Mouse (Mus musculus) mesoderm, embryonic 11.5 days (tissue): ENCODE results near the gene Mlana.

ENCODE experiments used
- DNase-seq: peaks from one replicate; pipeline ENCODE4 v3.0.0-alpha.2; 2012; ENCODE audit warnings: low read depth, low spot score

The Mlana gene

DNA sequence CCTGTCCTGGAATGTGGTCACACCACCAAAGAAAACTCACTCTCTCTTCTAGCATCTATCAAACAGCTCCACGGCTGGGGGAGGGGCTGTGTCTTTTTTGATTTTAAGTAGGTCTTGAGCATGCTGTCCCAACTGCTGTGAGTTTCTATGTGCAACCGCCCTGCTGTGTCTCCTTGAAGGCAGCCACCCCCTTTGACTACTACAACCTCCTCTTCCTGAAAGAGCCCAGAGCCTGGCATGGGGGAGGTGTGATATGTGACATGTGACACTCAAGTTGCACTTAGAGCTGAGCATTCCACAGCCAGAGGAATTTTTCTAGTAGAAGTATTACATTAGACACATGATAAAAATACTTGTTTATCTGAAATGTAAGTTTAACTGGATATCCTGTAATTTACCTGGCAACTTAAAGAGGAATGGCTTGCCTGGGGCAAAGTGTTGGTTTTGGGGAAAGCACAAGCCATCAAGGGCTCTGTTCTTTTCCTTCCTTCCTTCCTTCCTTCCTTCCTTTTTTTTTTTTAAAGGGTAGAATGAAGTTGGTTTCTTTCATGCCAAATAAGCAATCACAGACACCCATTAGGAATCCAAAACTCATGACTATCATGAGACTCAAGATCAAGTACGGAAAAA lies at the start of gene Mlana:
TSS of gene Mlana (plus strand) at position 580 of the 630 bp plus-strand sequence.
- no peak for DNase-seq

DNA sequence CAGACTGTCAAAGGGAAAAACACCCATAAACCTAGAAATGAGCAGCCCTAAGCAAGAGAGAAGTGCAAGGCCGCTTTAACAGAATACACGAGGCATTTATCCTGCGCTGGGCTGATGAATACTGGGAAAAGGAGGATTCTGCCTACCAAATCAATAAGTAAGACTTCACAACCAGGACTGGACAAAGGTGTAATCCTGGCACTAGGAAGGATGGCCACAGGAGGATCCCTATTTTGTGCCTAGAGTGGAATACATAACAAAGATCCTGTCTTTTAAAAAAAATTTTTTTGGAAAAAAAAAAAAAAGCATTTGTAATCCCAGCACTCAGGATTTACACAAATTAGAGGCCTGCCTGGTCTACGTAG lies 49.1 kb upstream of the Mlana start:
- DNase-seq: no peak

GRCm38 (mm10) chr19:29649683-29650082 lies 47.9 kb upstream of the Mlana start:
- no peak for DNase-seq

DNA sequence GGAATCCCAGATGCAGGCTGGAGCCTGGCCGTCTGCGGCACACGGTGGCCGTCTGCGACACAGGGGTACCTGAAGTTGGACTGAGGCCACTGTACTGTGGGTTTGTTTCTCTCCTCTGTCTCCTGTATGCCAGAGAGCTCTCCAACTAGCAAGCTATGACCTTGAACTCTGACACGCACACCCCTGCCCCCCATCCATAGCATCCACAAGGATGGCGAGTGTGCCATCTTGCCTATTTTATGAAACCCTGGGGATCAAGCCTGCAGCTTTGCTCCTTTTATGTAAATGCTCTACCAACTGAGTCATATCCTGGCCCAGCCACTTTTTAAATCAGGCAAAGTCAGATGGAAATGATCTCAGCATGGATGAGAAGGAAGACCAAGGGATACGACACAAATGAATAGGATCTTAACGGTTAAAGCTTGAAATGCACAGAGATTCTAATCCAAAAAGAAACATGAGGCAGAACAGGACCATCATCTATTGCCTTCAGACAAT lies 43.8 kb upstream of the Mlana start:
- DNase-seq: no peak

DNA sequence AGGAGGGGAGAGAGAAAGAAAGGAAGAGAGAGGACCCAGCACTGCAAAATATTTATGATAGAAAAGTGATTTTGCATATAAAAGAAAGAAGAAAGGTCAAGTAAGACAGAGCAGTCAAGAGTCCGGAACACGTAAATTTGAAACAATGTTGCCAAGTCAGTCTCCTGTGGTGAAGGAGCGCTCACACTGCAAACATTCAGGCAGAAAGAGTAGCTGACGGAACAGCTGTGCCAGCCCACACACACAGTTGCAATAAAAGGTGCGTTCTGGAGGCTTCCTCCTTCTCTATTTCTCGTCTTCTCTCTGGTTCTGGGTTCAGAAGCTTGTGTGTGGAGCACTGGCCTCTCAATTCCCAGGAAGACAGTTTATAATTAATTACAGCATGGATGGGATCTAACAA lies 42.5 kb upstream of the Mlana start:
- no peak for DNase-seq

- DNase-seq: no peak
These were observed 41.6 kb upstream of the Mlana start for GRCm38 (mm10) chr19:29656029-29656428.

- no peak for DNase-seq
These were observed 41.0 kb upstream of the Mlana start for GRCm38 (mm10) chr19:29656620-29657019.

GRCm38 (mm10) chr19:29657033-29657432 lies 40.6 kb upstream of the Mlana start:
- DNase-seq: no peak

DNA sequence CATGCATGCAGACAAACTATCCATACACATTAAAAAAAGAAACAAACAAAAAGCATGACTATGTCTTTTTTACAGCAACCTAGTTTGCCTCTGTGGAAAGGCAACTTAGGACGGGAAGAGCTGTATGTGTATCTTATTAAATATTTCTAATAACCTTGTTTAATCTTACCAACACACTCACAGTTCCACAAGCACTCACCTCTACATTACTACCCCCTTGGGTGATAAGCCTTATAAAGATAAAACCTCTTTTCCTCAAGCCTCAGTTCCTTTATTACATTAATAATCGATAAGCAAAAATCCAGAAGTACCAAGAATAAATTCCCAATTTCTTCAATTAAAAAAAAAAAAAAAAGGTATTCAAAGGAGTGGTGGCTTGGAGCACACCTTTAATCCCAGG lies 40.1 kb upstream of the Mlana start:
- DNase-seq: no peak

DNA sequence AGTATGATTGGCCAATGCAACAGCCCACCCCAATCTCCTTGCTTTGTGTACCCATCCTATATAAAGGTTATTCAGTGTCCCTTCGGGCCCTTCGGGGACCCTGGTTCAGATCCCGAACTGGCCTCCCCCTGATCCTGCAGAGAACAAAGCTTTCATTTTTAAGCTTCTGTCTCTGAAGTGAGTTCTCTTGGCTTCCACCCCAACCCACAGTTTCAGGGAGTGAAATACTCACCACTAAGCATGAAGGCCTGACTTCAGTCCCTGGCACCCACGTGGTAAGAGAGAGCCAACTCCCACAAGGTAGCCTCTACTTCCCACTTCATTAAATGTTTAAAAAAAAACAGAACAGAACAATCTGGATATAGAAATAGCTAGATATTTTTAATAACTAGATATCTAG lies 38.8 kb upstream of the Mlana start:
- no peak for DNase-seq

GRCm38 (mm10) chr19:29659705-29660104 lies 37.9 kb upstream of the Mlana start:
- DNase-seq: no peak

- DNase-seq: no peak
These were observed 36.5 kb upstream of the Mlana start for GRCm38 (mm10) chr19:29660835-29661764.

- no peak for DNase-seq
These were observed 35.5 kb upstream of the Mlana start for GRCm38 (mm10) chr19:29661974-29662580.

DNA sequence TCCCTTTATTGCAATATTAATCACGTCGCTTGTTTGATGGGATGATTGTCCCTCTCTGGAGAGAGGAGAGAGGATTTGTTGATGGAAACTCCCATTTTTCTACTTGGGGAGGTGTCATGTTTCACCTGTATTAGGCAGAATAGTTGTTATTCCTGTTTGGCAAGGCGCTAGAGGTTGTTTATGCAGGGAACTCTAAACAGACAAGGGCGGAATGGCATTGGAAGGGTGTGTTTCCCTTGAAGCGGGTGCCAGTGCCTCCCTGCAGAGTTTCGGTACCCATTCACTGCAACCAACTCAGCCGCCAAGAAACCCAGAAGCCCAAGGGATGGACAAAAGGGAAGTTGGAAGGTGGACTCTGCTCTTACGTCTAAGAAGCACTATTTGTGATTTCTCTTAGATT lies 33.8 kb upstream of the Mlana start:
- DNase-seq: no peak

- no peak for DNase-seq
These were observed 32.7 kb upstream of the Mlana start for GRCm38 (mm10) chr19:29664934-29665333.

- DNase-seq: no peak
These were observed 31.5 kb upstream of the Mlana start for GRCm38 (mm10) chr19:29666164-29666563.

DNA sequence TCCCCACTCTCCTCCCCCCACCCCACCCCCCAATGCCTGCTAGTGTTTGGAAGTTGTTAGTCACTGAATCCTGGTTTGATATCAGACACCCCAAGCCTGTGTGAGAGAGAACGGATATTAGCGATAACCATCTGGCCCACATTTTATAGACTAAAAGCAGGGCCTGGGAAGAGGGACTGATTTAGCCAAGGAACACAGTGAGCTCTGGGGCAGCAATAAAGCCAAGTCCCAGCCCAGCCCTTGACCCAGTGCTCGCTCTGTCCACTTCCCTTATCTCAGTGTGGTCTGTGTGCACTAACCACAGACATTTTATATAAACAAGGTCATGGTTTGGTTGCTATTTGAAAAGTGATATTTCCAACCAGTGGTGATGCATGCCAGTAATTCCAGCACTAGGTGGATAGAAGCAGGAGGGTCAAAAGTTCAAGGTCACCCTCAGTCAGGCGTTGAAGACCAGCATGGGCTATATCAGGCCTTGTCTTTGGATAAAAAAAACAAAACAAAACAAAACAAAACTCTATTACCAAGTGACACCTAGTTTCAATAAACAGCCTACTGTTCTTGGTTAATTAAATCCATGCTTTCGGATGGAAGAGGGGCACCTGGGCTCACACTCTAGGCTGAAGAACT lies 30.5 kb upstream of the Mlana start:
- no peak for DNase-seq

DNA sequence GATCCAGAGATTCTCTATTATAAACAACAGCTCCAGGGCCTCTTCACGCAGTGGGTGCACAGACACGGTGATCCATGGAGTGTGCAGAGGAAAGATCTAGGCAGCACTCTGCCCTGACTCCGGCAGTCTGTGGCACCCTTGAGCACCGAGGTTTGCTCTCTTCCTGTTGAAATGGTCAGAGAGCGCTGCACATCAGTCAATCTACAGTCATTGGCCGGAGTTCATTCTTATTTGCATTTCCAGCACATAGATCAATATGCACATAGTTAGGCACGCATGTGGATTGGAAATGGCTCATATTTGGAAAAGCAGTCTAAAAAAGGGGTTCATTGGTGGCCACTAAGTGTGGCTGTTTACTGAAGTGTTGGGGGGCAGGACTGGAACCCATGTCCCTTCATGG lies 29.5 kb upstream of the Mlana start:
- no peak for DNase-seq

- no peak for DNase-seq
These were observed 27.4 kb upstream of the Mlana start for GRCm38 (mm10) chr19:29670247-29670646.

GRCm38 (mm10) chr19:29671160-29671559 lies 26.5 kb upstream of the Mlana start:
- no peak for DNase-seq

GRCm38 (mm10) chr19:29672660-29673059 lies 25.0 kb upstream of the Mlana start:
- no peak for DNase-seq

DNA sequence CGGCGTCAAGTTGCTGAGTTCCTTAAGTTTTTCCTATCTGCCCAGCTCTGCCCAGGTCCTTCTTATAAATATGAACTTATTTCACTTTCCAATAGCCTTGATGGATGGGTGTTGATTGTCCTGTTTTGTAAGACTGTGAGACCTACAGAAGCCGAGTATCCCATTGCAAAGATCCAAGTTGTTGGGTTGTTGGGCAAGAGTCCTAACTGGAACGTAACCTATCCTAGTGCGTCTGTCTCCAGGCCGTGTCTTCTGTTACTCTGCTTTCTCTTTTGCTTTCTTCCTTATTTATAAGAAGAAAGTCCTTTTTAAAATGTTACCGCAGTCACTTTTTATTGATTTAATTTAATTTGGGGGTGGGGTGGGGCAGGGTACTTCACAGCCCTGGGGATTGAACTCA lies 22.7 kb upstream of the Mlana start:
- DNase-seq: no peak
